Mouse (Mus musculus): ENCODE data around the gene Emb.

Emb gene

DNA sequence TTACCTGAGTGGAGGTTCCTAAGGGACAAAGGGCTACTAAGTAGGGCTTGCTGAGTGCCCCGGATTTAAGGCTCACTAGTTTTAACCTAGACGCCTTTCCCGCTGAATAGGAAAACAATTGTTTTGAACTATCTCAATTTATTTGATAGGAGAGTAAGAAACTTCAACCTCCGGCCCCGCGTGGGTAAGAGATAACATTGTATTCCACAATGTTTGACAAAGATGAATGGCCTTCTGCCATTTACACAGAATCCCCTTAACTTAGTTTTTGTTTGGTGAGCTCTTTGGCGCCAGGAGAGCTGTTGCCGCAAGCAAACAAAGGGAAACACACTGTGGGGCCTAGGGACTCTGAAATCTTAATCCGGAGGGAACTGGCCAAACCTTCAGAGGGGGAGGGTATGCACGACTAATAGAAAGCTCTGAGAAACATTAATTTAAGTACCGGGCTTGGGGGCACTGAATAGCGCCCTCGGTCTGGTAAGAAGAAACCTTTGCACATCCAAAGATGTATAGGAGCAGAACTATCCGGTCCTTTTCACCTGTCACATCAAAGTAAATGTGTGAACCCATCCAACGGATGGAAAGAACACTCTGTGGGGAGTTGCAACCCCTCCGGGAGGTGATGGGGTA, 11.7 kb downstream of the Emb start:
- no peak for ATAC-seq (ENCODE audit: insufficient number of reproducible peaks, low FRiP score, low TSS enrichment)

DNA sequence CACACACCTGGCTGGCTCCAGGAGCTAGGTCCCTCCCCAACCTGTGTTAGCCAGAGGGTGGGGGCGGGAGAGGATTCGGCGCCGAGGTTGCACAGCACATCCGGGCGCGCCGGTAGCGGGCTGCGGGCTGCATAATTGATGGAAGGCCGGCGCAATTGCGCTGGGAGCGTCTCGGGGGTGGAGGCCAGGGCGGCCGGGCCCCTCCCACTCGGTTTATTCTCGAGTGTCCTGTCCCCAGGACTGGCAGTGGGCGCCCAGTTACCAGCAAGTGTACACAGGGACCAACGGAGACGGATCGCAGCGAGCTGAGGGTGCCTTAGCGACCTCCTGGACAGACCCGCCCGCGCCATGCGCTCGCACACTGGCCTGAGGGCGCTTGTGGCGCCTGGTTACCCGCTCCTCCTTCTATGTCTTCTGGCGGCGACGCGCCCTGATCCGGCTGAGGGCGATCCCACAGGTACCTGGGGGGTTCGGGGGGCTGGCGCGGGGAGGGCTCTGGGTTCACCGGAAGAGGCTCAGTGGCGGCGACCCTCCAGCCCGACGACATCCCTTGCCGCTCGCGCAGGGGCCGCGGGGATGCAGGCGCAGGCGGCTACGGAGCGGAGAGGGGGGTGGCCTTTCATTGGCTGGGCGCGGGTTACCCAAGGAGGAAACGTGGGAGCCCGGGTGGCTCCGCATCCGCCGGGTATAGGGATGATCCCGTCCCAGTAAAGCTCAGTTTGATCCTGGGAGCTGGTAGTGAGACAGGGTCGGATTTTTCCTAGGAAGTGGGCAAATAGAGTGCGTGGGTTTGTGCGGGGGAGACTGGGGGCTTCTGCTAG, 12.4 kb downstream of the Emb start, which contains the start of gene Gm17509:
Gene Gm17509, minus strand, starts transcription at position 575 of the 821 bp plus-strand sequence.
- peak; percentile 87 for ATAC-seq (ENCODE audit: insufficient number of reproducible peaks, low FRiP score, low TSS enrichment)

DNA sequence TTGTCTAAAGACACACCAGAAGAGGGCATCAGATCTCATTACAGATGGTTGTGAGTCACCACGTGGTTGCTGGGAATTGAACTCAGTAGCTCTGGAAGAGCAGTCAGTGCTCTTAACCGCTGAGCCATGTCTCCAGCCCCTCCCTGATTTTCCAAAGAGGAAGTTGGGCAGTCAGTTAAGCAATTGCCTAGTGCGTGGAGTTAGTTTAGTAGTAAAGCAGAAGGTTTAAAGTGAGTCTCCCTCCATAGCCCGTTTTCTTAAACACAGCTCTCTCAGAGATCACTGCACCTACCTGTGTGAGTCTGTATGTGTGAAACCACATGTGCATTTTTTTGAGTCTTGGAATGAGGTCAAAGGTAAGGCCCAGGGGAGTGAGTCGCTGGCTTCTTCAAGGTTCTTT, 14.8 kb downstream of the Emb start:
- ATAC-seq (ENCODE audit: insufficient number of reproducible peaks, low FRiP score, low TSS enrichment) = no peak

DNA sequence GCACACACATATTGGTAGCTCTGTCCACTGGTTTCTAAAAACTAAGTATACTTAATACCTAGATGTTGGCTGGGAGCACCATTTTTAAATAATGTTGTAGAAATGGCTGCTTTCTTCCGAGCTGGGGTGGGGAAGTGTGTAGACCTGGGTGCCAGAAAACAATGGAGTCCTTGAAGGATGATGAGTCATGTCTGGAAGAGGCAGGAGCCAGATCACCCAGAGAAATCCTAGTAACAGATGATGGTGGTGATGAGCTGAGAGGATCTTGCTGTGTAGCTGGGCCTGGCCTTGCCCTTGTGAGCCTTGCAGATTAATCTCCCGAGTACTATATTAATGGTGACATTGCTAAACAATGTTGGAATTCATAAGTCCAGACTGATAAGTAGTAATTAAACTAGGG, 16.6 kb downstream of the Emb start:
- no peak for ATAC-seq (ENCODE audit: insufficient number of reproducible peaks, low FRiP score, low TSS enrichment)

DNA sequence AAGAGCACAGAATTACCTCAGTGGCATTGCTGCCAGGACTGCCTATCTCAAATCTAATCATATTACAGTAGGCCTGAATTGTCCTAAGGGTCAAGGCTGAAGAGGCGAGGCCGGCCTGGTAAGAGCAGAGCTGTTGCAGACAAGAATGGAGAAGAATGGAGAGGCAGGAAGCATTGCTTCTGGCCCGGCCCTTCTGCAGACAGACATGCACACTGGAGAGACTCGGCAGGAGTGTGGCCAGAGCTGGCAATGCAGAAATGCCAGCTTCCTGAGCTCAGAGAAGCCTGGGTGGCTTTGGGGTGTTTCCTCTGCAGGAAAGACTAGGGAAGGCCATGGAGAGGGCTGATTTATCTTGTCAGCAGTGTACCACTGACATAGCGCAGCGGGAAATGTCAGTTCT, 17.2 kb downstream of the Emb start:
- peak; percentile 43; the same call in 1 of the 2 replicates for ATAC-seq (ENCODE audit: insufficient number of reproducible peaks, low FRiP score, low TSS enrichment)

DNA sequence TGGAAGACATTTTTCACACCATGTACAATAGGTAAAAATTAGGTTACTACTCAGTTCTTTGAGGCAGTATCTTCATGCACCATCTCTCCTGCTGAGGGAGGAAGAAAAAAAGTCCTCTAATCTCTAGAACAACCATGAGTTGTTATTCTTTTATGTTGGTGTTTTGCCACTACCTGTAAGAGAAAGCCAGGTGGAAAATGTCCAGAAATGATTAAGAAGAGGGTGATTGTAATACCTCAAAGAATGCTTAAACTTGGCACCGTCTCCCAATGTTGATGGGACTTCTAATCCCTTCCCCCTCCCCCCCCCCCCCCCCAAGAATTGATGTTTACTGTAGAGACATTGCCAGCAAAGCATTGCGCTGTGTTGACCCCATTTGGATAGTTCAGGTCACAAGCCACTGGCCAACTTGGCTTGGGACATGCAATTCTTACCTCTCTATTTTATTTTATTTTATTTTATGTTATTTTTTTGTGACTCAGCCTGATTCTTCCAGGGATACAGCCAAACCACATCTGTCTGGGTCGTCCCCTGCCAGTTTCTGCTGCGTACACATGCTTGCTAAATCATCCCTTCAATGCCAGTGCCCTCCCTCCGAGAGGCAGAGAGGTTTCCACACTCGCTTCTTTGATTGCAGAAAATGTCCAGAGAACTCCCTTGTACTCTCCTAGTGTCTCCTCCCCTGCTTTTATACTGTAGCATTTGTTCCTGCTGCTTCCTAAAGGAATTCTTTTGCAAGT, 22.2 kb downstream of the Emb start:
- no peak for ATAC-seq (ENCODE audit: insufficient number of reproducible peaks, low FRiP score, low TSS enrichment)

DNA sequence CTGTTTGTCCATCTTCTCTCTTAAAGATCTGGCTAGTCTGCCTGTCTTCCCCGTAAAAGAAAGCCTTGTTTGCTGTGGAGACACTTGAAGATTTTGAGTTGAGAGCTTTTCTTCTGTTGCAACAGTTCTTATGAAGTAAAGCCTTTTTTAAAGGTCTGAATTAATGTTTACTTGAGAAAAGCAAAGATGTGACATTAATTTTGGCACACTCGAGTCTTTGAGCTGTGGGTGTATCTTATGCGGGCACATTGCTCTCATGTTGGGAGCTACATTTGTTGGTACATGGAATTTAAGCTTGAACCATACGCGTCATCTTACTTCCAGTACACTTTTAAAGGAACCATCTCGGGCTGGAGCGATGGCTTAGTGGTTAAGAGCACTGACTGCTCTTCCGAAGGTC, 25.5 kb downstream of the Emb start:
- ATAC-seq (ENCODE audit: insufficient number of reproducible peaks, low FRiP score, low TSS enrichment) = no peak

DNA sequence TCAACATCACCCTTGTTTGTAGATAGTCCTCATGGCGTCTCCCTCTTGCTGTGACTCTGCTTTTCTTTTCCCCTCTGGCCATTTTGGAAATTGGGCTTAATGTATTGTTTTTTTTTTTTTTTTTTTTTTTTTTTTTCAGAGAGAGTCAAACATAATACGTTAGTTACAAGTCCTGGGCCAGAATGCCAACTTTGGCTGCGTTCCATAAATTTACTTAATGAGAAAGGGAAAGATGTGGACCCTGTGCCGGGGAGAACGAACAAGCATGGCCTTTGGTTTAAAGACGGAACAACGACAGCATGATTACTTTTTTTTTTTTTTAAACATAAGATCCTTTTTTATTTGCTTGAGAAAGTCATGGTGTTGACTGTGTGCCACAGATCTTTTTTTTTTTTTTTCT, 26.1 kb downstream of the Emb start:
- no peak for ATAC-seq (ENCODE audit: insufficient number of reproducible peaks, low FRiP score, low TSS enrichment)

DNA sequence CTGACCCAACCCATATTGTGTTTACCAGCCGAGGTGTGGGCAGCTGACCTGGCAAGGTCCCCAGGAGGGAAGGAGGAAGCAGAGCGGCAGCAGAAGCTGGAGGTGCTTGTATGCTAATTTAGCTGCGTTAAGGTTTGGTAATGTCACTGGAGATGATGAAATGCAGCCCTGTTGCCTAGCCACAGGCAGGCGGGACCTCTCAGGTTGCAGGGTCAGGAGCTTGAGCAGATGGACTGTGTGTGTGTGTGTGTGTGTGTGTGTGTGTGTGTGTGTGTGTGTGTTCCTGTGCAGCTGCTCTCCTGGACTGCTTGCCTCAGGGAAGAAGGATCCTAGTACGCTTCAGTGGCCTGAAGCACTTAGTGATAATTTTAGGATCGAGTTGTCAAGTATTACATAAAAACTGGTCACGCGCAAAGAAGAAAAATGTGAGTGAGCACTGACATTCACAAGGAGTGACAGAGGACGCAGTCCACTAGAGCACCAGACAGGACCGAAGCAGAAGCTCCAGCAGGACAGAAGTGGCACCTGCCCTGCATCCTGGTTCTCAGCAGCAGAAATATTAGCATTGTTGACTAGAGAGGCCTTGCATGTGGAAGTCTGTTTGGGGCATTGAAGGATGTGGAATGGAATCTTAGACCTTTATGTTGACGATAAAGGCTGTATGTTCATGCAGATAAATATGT, 27.3 kb downstream of the Emb start:
- ATAC-seq (ENCODE audit: insufficient number of reproducible peaks, low FRiP score, low TSS enrichment) = peak; percentile 85

DNA sequence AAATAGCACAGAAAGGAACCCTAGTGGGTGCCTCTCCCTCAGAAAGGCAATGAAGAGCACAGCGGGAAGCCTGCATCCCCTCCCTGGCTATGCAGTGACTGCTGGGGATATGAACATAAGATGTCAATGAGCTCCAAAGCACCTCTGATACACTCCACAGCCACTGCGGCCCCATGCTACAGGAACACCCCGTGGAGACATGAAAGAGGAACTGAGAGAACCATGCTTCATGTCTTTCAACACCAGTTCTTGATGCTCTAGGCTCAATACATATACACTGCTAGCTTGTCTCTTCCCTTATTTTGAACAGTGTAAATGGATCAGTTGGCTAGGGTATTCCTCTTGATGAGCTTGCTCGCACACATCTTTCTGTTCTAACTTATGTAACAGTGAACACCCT, 28.8 kb downstream of the Emb start:
- ATAC-seq (ENCODE audit: insufficient number of reproducible peaks, low FRiP score, low TSS enrichment) = no peak

DNA sequence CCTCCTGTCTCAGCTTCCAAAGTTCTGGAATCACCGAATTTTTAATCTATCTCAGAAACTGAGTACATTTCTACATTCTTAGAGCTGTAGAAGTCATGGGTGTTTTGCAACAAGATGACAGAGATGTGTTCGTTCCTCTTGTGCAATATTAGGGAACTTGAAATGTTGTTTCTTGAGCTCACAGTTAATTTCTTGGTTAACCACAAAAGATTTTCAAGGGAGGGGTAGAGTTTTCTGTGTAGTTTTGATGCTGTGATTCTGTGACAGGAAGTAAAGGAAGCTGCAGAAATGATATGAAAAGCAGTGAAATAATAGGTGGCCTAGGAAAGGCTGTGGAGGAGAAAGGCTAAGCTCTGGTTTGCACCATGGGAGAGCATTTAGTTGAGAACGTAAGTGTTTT, 33.7 kb downstream of the Emb start:
- no peak for ATAC-seq (ENCODE audit: insufficient number of reproducible peaks, low FRiP score, low TSS enrichment)

DNA sequence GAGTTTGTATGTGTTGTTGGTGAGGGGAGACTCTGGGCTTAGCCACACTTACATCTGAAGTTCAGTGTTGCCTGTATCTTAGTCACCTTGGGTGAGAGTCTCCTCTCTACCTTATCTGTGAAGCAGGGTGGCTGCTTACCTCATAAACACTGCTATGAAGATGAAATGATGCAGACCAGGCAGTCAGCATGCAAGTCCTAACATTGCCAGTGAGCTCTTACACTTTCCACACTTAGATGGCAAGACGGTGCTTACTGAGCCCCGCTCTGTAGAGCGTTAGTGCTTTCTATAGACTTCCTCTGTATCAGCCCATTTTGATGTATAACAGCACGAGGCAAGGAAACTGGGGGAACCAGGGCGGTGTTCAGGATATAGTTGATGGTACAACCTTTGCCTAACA, 34.3 kb downstream of the Emb start:
- ATAC-seq (ENCODE audit: insufficient number of reproducible peaks, low FRiP score, low TSS enrichment) = no peak

DNA sequence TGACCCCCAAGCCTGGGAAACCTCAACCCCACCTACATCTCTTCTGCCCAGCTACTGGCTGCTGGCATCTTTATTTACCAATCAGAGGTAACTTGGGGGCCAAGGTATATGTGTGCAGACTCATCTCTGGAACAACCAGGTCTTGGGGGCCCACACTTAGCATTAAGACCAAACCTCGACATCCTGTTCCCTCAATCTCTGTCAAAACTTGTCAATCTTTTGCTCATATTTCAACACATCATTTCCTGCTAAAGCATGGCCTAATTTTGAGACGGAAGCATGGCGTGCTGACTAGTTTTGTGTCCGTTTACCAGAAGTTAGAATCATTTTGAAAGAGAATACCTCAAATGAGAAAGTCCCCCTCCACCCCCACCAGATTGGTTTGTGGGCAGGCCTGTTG, 52.4 kb downstream of the Emb start:
- no peak for ATAC-seq (ENCODE audit: insufficient number of reproducible peaks, low FRiP score, low TSS enrichment)

DNA sequence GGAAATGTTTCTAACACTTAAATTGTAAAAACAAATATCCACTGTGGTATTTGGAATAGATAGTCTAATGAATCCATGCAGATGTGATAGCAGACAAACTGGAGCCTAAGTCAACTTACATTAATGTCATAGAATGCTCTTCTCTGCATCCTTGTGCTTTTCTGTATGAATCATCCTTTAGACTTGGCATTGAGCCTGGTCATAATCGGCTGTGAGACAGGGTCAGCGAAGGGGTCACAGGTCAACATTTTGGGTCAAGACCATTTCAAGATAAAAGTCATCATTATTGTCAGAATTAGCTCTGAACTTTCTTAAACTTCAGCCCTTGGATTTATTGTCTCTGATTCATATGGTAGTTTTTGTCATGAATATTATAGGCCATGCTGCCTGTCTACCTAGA, 57.8 kb downstream of the Emb start:
- no peak for ATAC-seq (ENCODE audit: insufficient number of reproducible peaks, low FRiP score, low TSS enrichment)

DNA sequence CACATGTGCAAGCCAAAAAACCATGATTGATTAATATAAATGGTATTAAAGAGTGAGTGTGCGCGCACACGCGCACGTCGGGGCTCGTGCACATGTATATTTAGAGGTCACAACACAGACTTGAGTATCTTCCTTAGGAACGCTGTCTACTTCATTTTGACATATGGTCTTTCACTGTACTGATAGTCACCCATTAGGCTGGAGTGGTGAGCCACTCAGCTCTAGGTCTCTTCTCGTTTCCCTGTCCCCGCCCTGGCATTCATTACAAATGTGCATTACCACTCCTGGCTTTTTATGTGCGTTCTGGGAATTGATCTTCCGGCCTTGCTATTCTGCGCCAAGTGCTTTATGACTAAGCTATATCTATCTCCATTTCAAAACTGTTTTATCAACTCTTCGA, 59.6 kb downstream of the Emb start:
- no peak for ATAC-seq (ENCODE audit: insufficient number of reproducible peaks, low FRiP score, low TSS enrichment)

DNA sequence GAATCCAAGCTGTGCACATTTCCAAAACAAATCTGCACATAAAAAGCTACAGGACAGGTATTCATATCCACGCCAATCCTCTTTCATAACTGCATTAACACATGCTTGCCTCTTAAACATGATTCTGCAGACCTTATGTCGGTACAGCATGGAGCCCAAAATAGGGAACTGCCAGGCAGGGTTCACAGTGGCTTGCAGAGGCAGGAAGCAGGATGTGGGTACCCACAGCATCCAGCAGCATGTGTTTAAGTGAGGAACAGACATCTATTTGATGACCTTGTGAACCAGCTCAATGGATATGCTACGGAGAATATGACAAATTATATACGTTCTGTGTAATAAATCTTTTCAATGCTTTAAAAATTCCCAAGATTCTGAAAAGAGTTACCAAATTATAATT, 75.7 kb downstream of the Emb start:
- no peak for ATAC-seq (ENCODE audit: insufficient number of reproducible peaks, low FRiP score, low TSS enrichment)

DNA sequence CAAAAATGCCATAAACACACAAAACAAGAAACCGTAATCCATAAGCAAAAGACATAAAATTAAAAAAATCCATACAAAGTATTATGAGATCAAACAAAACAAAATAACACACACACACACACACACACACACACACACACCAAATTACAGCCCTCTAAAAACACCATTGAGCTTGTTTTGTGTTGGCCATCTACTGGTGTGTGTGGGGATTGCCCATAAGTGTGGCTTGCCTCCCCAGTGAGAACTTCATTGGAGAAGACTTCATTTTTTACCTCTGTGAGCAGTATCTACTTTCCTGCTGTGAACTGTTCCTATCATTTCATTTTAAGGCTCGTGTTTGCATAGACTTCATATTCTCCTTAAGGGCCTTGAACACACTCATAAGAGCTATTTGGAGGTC, 78.6 kb downstream of the Emb start:
- ATAC-seq (ENCODE audit: insufficient number of reproducible peaks, low FRiP score, low TSS enrichment) = no peak

DNA sequence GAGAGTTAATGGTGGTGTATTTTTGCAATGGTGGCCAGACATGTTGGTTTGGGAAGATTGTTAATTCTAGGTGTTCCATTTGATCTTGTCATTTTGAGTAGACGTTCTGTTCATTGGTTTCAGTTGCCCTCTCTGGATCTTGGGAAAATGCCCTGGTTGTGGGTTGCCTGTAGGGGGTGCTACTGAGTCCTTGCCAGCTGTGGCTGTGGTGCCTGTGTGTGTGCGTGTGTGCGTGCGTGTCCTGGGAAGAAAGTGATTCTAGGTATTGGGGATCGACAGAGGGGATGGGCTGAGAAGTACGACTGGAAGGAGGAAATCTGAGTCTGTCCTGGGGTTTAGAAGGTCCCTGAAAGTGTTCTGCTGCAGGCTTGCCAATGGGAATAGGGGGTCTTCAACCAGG, 79.1 kb downstream of the Emb start:
- no peak for ATAC-seq (ENCODE audit: insufficient number of reproducible peaks, low FRiP score, low TSS enrichment)

DNA sequence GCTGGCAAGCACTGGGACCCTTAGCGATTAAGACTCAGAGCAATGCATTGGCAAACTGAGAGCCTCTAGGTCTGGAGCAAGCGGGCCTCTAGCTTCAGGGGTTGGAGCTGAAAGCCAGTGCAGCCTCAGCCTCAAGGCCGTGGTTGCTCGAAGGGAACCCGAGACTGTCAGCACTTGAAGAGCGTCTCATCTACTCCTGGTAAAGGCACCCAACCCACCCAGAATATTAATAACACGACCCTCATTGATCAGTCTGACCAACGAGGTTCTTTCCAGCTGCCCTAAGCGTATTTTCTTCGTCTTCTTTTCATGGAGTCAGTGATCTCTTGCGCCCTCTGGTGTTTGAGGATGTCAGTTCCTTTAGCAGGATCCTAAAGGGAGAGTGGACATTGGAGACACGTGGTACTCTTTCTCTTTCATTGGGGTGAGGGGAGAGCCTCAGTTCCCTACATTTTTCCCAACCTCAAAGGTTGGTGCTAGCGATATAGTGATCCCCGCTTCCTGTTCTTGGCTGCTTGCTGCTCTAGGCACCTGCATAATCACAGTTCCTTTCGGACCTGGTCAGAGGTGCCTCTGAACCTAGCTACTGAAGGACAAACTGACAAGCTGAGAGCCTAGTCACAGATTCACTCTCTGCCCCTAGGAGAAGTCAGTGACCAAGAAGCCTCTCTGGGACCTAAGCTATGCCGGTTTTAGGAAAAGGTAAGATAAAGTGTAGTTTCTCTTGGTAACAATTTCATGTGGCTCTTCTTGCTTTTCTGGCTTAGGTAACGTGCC, 81.3 kb downstream of the Emb start:
- ATAC-seq (ENCODE audit: insufficient number of reproducible peaks, low FRiP score, low TSS enrichment) = peak; percentile 85
